Mouse (Mus musculus) c-Kit-negative CD71-positive TER-119-positive erythroid progenitor cells, embryonic 14.5 days (primary cell): Measurements from ENCODE around the gene Dph2.

Experiments used
- DNase-seq: peaks from one replicate; pipeline ENCODE4 v3.0.0-alpha.2; 2013; ENCODE audit warnings: low read depth, low spot score

Dph2 gene

GRCm38 (mm10) chr4:117872471-117872886, 19.4 kb downstream of the Dph2 start, which contains the start of gene Ccdc24:
TSS of gene Ccdc24 (minus strand) at chr4:117872557.
- DNase-seq, result no peak

- DNase-seq, result no peak
Observed at GRCm38 (mm10) chr4:117871787-117872186, 20.0 kb downstream of the Dph2 start.

GRCm38 (mm10) chr4:117870437-117870836, 21.4 kb downstream of the Dph2 start:
- no peak for DNase-seq

- DNase-seq, result no peak
Observed at GRCm38 (mm10) chr4:117869317-117869716, 22.5 kb downstream of the Dph2 start.

- DNase-seq, result no peak
Observed at GRCm38 (mm10) chr4:117867823-117868222, 24.0 kb downstream of the Dph2 start.

- no peak for DNase-seq
Observed at GRCm38 (mm10) chr4:117867000-117867399, 24.8 kb downstream of the Dph2 start.

GRCm38 (mm10) chr4:117866083-117866482, 25.7 kb downstream of the Dph2 start:
- no peak for DNase-seq

GRCm38 (mm10) chr4:117862823-117863222, 29.0 kb downstream of the Dph2 start:
- DNase-seq, result no peak

GRCm38 (mm10) chr4:117860570-117860969, 31.3 kb downstream of the Dph2 start:
- DNase-seq, result no peak

- no peak for DNase-seq
Observed at GRCm38 (mm10) chr4:117858794-117859193, 33.0 kb downstream of the Dph2 start.

- DNase-seq, result no peak
Observed at GRCm38 (mm10) chr4:117855146-117855545, 36.7 kb downstream of the Dph2 start.

GRCm38 (mm10) chr4:117852152-117852868, 39.5 kb downstream of the Dph2 start:
- DNase-seq, result no peak

- no peak for DNase-seq
Observed at GRCm38 (mm10) chr4:117850871-117851270, 41.0 kb downstream of the Dph2 start.

- DNase-seq, result no peak
Observed at GRCm38 (mm10) chr4:117850176-117850575, 41.7 kb downstream of the Dph2 start.

GRCm38 (mm10) chr4:117849506-117849905, 42.3 kb downstream of the Dph2 start:
- no peak for DNase-seq

- DNase-seq, result no peak
Observed at GRCm38 (mm10) chr4:117849063-117849462, 42.8 kb downstream of the Dph2 start.

- no peak for DNase-seq
Observed at GRCm38 (mm10) chr4:117847011-117847410, 44.8 kb downstream of the Dph2 start.

- no peak for DNase-seq
Observed at GRCm38 (mm10) chr4:117846261-117846660, 45.6 kb downstream of the Dph2 start.

GRCm38 (mm10) chr4:117845316-117845715, 46.5 kb downstream of the Dph2 start:
- no peak for DNase-seq

GRCm38 (mm10) chr4:117844467-117844866, 47.4 kb downstream of the Dph2 start:
- DNase-seq, result no peak

- no peak for DNase-seq
Observed at GRCm38 (mm10) chr4:117843101-117843500, 48.7 kb downstream of the Dph2 start.

GRCm38 (mm10) chr4:117841566-117841965, 50.3 kb downstream of the Dph2 start:
- DNase-seq, result no peak

- DNase-seq, result no peak
Observed at GRCm38 (mm10) chr4:117840821-117841220, 51.0 kb downstream of the Dph2 start.

- DNase-seq, result no peak
Observed at GRCm38 (mm10) chr4:117839366-117839765, 52.5 kb downstream of the Dph2 start.
